In genomic region chr13:21440503-21441206, GRCm38 (mm10) we compare ENCODE assay signal across 8 mouse cellular contexts. TPM values are rescaled to one million over a fixed set of nuclear protein-coding genes. Genes with fewer than 3 reads are reported as not detected.
DNase-seq lines count a peak whose midpoint lies in the region; ATAC-seq and TF ChIP-seq lines count a peak whose summit lies in the region.

Gene Pgbd1, minus strand, starts transcription at chr13:21441058.

- H3K9me3 ChIP-seq in hindbrain, embryonic 10.5 days = no peaks in the 10 kb centered on the region
- no peaks in the 10 kb centered on the region for H3K9me3 ChIP-seq in lung, embryonic 15.5 days

- peak within 1 kb of the TSS; percentile 88 for H3K27ac ChIP-seq in hindbrain, embryonic 10.5 days
- H3K27ac ChIP-seq in lung, embryonic 15.5 days = peak within 1 kb of the TSS; percentile 90
- peak within 1 kb of the TSS; percentile 53 for H3K27ac ChIP-seq in thymus, adult 2 months (ENCODE audit: control insufficient read depth, insufficient read depth, low read length)

- H3K9ac ChIP-seq in lung, embryonic 15.5 days = peak within 1 kb of the TSS; percentile 62

- peak within 1 kb of the TSS; percentile 82 for H3K4me2 ChIP-seq in lung, embryonic 15.5 days

- peak; percentile 81 for ATAC-seq in lung, embryonic 15.5 days (ENCODE audit: borderline replicate concordance, extremely low read depth, low FRiP score, low TSS enrichment)

- peaks cover 28% of the 10 kb centered on the region for H3K36me3 ChIP-seq in hindbrain, embryonic 10.5 days
- H3K36me3 ChIP-seq in lung, embryonic 15.5 days = peaks cover 30% of the 10 kb centered on the region
- peaks cover 9% of the 10 kb centered on the region for H3K36me3 ChIP-seq in thymus, adult 2 months (ENCODE audit: control insufficient read depth, insufficient read depth, low read length)

- H3K4me3 ChIP-seq in hindbrain, embryonic 10.5 days = peak within 1 kb of the TSS; percentile 67
- H3K4me3 ChIP-seq in lung, embryonic 15.5 days = peak within 1 kb of the TSS; percentile 53
- H3K4me3 ChIP-seq in thymus, adult 2 months (ENCODE audit: control insufficient read depth, insufficient read depth, low read length) = peak within 1 kb of the TSS; percentile 94

- WGBS in hindbrain, embryonic 10.5 days = 1% methylated on average over 32 of the region's 32 CpGs
- 1% methylated on average over 32 of the region's 32 CpGs for WGBS in lung, embryonic 15.5 days
- 1% methylated on average over 32 of the region's 32 CpGs for WGBS in thymus, adult 2 months

- TF ChIP-seq POLR2A in thymus, adult 2 months (IDR thresholded peaks at IDR 0.05; ENCODE audit: control insufficient read depth, extremely low read depth, insufficient read depth, low read length, poor library complexity) = no peak

- peaks cover 18% of the 10 kb centered on the region for H3K4me1 ChIP-seq in hindbrain, embryonic 10.5 days (replicated peaks)
- H3K4me1 ChIP-seq in lung, embryonic 15.5 days = peaks cover 8% of the 10 kb centered on the region; the same call in 1 of the 2 replicates
- H3K4me1 ChIP-seq in thymus, adult 2 months (replicated peaks; ENCODE audit: control insufficient read depth, insufficient read depth, low read length) = peaks cover 3% of the 10 kb centered on the region

- TF ChIP-seq CTCF in thymus, adult 2 months (IDR thresholded peaks at IDR 0.05; ENCODE audit: borderline replicate concordance, control insufficient read depth, extremely low read depth, insufficient read depth, low read length, poor library complexity) = 0 out of 2 replicates have a peak, but pooled peaks have one; percentile 13

- no peaks in the 10 kb centered on the region for H3K27me3 ChIP-seq in hindbrain, embryonic 10.5 days (ENCODE audit: insufficient read depth, poor library complexity, severe bottlenecking)
- no peaks in the 10 kb centered on the region for H3K27me3 ChIP-seq in lung, embryonic 15.5 days
- no peaks in the 10 kb centered on the region for H3K27me3 ChIP-seq in thymus, adult 2 months (ENCODE audit: control insufficient read depth, insufficient read depth, low read length)

- peak; percentile 83 for DNase-seq in R1 (ENCODE audit: low read depth, low spot score)
- DNase-seq in cerebellum, postnatal 10 days = peak; percentile 93 to 94
- DNase-seq in frontal cortex, adult 2 months (ENCODE audit: extremely low spot score in 1 of 2, low spot score in 1 of 2) = peak; percentile 46 to 72
- peak; percentile 83 for DNase-seq in hindbrain, embryonic 10.5 days (ENCODE audit: low spot score)
- DNase-seq in layer of hippocampus, adult 9-11 months = peak; percentile 75
- peak; percentile 75 for DNase-seq in ovary, adult 18-20 months (ENCODE audit: low spot score)
- peak; percentile 63 for DNase-seq in thymus, adult 2 months

RNA-seq across cellular contexts. Expression of gene Pgbd1, which starts in this region (rescaled TPM):
- polyA plus RNA-seq in frontal cortex, adult 2 months (2012; rRNA removed) = 2.5 and 3.1 TPM in 2 replicates
- polyA plus RNA-seq in hindbrain, embryonic 10.5 days (2016; fragmentation: Nextera tagmentation; extraction: Ambion mirVana) = 4.3 and 5.5 TPM in 2 replicates
- 2.8 and 3.0 TPM in 2 replicates for polyA plus RNA-seq in lung, embryonic 15.5 days (2015; fragmentation: Nextera tagmentation; extraction: Ambion mirVana)
- 0.36 and 0.55 TPM in 2 replicates for polyA plus RNA-seq in thymus, adult 2 months (2012; rRNA removed)

Comparison
In these comparisons a context has a peak if more than half of its experiments do, and no peak if none do; other contexts are left out.
1. Peak in every context shown above with its lines: DNase-seq, ATAC-seq, H3K4me3 ChIP-seq and H3K27ac ChIP-seq.
2. Peak in DNase-seq, H3K4me3 ChIP-seq and H3K27ac ChIP-seq in thymus, adult 2 months; RNA of the gene not detected or under 1 TPM.